Mouse (Mus musculus) midbrain, postnatal 0 days (tissue): ENCODE measurements around the gene Mbnl3. TPM values are rescaled to one million over a fixed set of nuclear protein-coding genes. Genes with fewer than 3 reads are reported as not detected.

Source experiments
- ATAC-seq: fragments of 200-750 bp; cut with Nextera tagmentation; 2 replicates; pipeline ENCODE4 v1.8.0; 2017; ENCODE audit warnings: moderate number of reproducible peaks, mild to moderate bottlenecking, moderate TSS enrichment, moderate library complexity; ENCODE audit not compliant: low FRiP score
- DNase-seq: peaks from one replicate; pipeline ENCODE4 v3.0.0-alpha.2; 2015; ENCODE audit warnings: low spot score
- H3K27ac ChIP-seq: fragments of 300-500 bp; sonication (generic); 2 replicates; pipeline ENCODE4 v1.5.1; 2014; ENCODE audit warnings: low read depth, mild to moderate bottlenecking, low read length, mixed read lengths
- H3K27me3 ChIP-seq: fragments of 300-500 bp; sonication (generic); 2 replicates; pipeline ENCODE4 v1.6.1; 2014; ENCODE audit warnings: low read length, control low read depth, mixed read lengths; ENCODE audit not compliant: insufficient read depth
- H3K36me3 ChIP-seq: fragments of 300-500 bp; sonication (generic); 2 replicates; pipeline ENCODE4 v1.6.1; 2014; ENCODE audit warnings: low read length, control low read depth, mixed read lengths; ENCODE audit not compliant: insufficient read depth
- H3K4me1 ChIP-seq: fragments of 300-500 bp; sonication (generic); 2 replicates; pipeline ENCODE4 v1.6.1; 2014; ENCODE audit warnings: mild to moderate bottlenecking, control low read depth, antibody characterized with exemption, low read length, mixed read lengths; ENCODE audit not compliant: insufficient read depth
- H3K4me2 ChIP-seq: fragments of 300-500 bp; sonication (generic); 2 replicates; pipeline ENCODE4 v1.6.1; 2014; ENCODE audit warnings: low read depth, mild to moderate bottlenecking, low read length, mixed read lengths; ENCODE audit not compliant: poor library complexity, severe bottlenecking
- H3K4me3 ChIP-seq: fragments of 300-500 bp; sonication (generic); 2 replicates; pipeline ENCODE4 v1.5.1; 2014; ENCODE audit warnings: low read depth, mild to moderate bottlenecking, low read length, moderate library complexity
- H3K9ac ChIP-seq: fragments of 300-500 bp; sonication (generic); replicated peaks from 2 replicates; pipeline ENCODE4 v1.6.1; 2014; ENCODE audit warnings: mild to moderate bottlenecking, low read length, moderate library complexity, mixed read lengths; ENCODE audit not compliant: poor library complexity, severe bottlenecking
- H3K9me3 ChIP-seq: fragments of 300-500 bp; sonication (generic); 2 replicates; pipeline ENCODE4 v1.6.1; 2016; ENCODE audit warnings: low read length, control low read depth
- CTCF ChIP-seq: IDR thresholded peaks from 2 replicates; pipeline ENCODE4 v1.5.1; 2016; ENCODE audit warnings: antibody characterized with exemption, mild to moderate bottlenecking
- WGBS: fragments of 180-500 bp; shearing (Covaris S2); extraction: QIAGEN DNeasy Blood & Tissue Kit; methylation state at CpG from one replicate; pipeline ENCODE4 v1.1.7; 2014; 5-methylcytosine and 5-hydroxymethylcytosine counted together
- polyA plus RNA-seq: library from polyadenylated mRNA; unstranded; fragments of >200 nt; fragmentation: Nextera tagmentation; extraction: Ambion mirVana; gene quantifications from 2 replicates; pipeline ENCODE4 v1.2.1, GENCODE M21; 2015
- total RNA-seq: library from RNA; depleted of rRNA; stranded (reverse); fragments of >200 nt; gene quantifications from 2 replicates; pipeline ENCODE4 v1.2.3, GENCODE M21; 2014

Mbnl3 gene
- total and polyA plus RNA-seq, 2 experiments from 2014 or later = 0.55 to 1.3 TPM

- DNase-seq = no peak
- H3K27me3 ChIP-seq = no peaks in the 10 kb centered on the region
- no peak for ATAC-seq
- H3K9ac ChIP-seq = no peak overlapping the region
- no peak for TF ChIP-seq CTCF
- no peaks in the 10 kb centered on the region for H3K9me3 ChIP-seq
- H3K4me2 ChIP-seq = no peak overlapping the region
- no peak overlapping the region for H3K4me3 ChIP-seq
- no peaks in the 10 kb centered on the region for H3K36me3 ChIP-seq
- H3K27ac ChIP-seq = no peak overlapping the region
- WGBS = 89% methylated on average over 1 of the region's 1 CpGs
- H3K4me1 ChIP-seq = no peaks in the 10 kb centered on the region
These were observed 35.9 kb downstream of the Mbnl3 start for GRCm38 (mm10) chrX:51170404-51170803.

GRCm38 (mm10) chrX:51169476-51170045, 36.8 kb downstream of the Mbnl3 start:
- ATAC-seq (no peak), DNase-seq (no peak)
- 72% methylated on average over 5 of the region's 5 CpGs for WGBS
- Histone ChIP-seq H3K9me3 (no peaks in the 10 kb centered on the region), H3K4me2 (no peak overlapping the region), H3K27ac (no peak overlapping the region), H3K4me3 (no peak overlapping the region), H3K4me1 (no peaks in the 10 kb centered on the region), H3K9ac (no peak overlapping the region), H3K27me3 (no peaks in the 10 kb centered on the region), H3K36me3 (no peaks in the 10 kb centered on the region)
- no peak for TF ChIP-seq CTCF

GRCm38 (mm10) chrX:51167976-51168375, 38.4 kb downstream of the Mbnl3 start:
- TF ChIP-seq CTCF = no peak
- H3K9ac ChIP-seq = no peak overlapping the region
- ATAC-seq = no peak
- no peak overlapping the region for H3K4me2 ChIP-seq
- no peaks in the 10 kb centered on the region for H3K9me3 ChIP-seq
- no peak overlapping the region for H3K27ac ChIP-seq
- no peaks in the 10 kb centered on the region for H3K4me1 ChIP-seq
- 95% methylated on average over 3 of the region's 3 CpGs for WGBS
- H3K27me3 ChIP-seq = no peaks in the 10 kb centered on the region
- no peaks in the 10 kb centered on the region for H3K36me3 ChIP-seq
- DNase-seq = no peak
- no peak overlapping the region for H3K4me3 ChIP-seq

GRCm38 (mm10) chrX:51164766-51165165, 41.6 kb downstream of the Mbnl3 start:
- H3K27ac ChIP-seq = no peak overlapping the region
- no peak overlapping the region for H3K9ac ChIP-seq
- 85% methylated on average over 5 of the region's 5 CpGs for WGBS
- H3K4me2 ChIP-seq = no peak overlapping the region
- H3K4me3 ChIP-seq = no peak overlapping the region
- DNase-seq = no peak
- no peak for TF ChIP-seq CTCF
- no peak for ATAC-seq
- H3K4me1 ChIP-seq = no peaks in the 10 kb centered on the region
- no peaks in the 10 kb centered on the region for H3K36me3 ChIP-seq
- no peaks in the 10 kb centered on the region for H3K27me3 ChIP-seq
- no peaks in the 10 kb centered on the region for H3K9me3 ChIP-seq

GRCm38 (mm10) chrX:51148436-51148835, 57.9 kb downstream of the Mbnl3 start:
- Histone ChIP-seq H3K27ac (no peak overlapping the region), H3K4me2 (no peak overlapping the region), H3K4me1 (no peaks in the 10 kb centered on the region), H3K36me3 (no peaks in the 10 kb centered on the region), H3K27me3 (no peaks in the 10 kb centered on the region), H3K4me3 (no peak overlapping the region), H3K9me3 (no peaks in the 10 kb centered on the region), H3K9ac (no peak overlapping the region)
- no peak for TF ChIP-seq CTCF
- DNase-seq = no peak
- 57% methylated on average over 4 of the region's 4 CpGs for WGBS
- ATAC-seq = no peak

- Histone ChIP-seq H3K36me3 (no peaks in the 10 kb centered on the region), H3K9me3 (no peaks in the 10 kb centered on the region), H3K27ac (no peak overlapping the region), H3K4me3 (no peak overlapping the region), H3K9ac (no peak overlapping the region), H3K4me2 (no peak overlapping the region), H3K4me1 (no peaks in the 10 kb centered on the region), H3K27me3 (no peaks in the 10 kb centered on the region)
- DNase-seq = peak; percentile 31
- 33% methylated on average over 4 of the region's 4 CpGs for WGBS
- peak; percentile 56 for TF ChIP-seq CTCF
- ATAC-seq = no peak
These were observed 60.0 kb downstream of the Mbnl3 start for GRCm38 (mm10) chrX:51146351-51146750.
